Mouse (Mus musculus) kidney, postnatal 10 days (tissue): Measurements from ENCODE around the gene Mettl22.

ENCODE experiments used
- DNase-seq: peaks from one replicate; pipeline ENCODE4 v3.0.0; 2021; ENCODE audit warnings: mixed read lengths

The Mettl22 gene

GRCm38 (mm10) chr16:8513236-8513906 lies 42.8 kb downstream of the Mettl22 start, which contains the start of gene Abat:
Abat (plus strand) TSS chr16:8513429.
- peak; percentile 97 for DNase-seq

GRCm38 (mm10) chr16:8514180-8514579 lies 43.6 kb downstream of the Mettl22 start:
- peak; percentile 83 for DNase-seq

- no peak for DNase-seq
Measured at GRCm38 (mm10) chr16:8520525-8520924, 49.9 kb downstream of the Mettl22 start.

- no peak for DNase-seq
Measured at GRCm38 (mm10) chr16:8521322-8521721, 50.7 kb downstream of the Mettl22 start.

GRCm38 (mm10) chr16:8523480-8524144 lies 53.0 kb downstream of the Mettl22 start:
- peak; percentile 67 for DNase-seq

GRCm38 (mm10) chr16:8524163-8524847 lies 53.7 kb downstream of the Mettl22 start:
- no peak for DNase-seq

GRCm38 (mm10) chr16:8525293-8525692 lies 54.7 kb downstream of the Mettl22 start:
- no peak for DNase-seq

- no peak for DNase-seq
Measured at GRCm38 (mm10) chr16:8525877-8526276, 55.3 kb downstream of the Mettl22 start.

GRCm38 (mm10) chr16:8529389-8529788 lies 58.8 kb downstream of the Mettl22 start:
- no peak for DNase-seq

GRCm38 (mm10) chr16:8530018-8530417 lies 59.4 kb downstream of the Mettl22 start:
- no peak for DNase-seq

GRCm38 (mm10) chr16:8532461-8532860 lies 61.9 kb downstream of the Mettl22 start:
- no peak for DNase-seq

GRCm38 (mm10) chr16:8532894-8533293 lies 62.3 kb downstream of the Mettl22 start:
- no peak for DNase-seq

GRCm38 (mm10) chr16:8533477-8533876 lies 62.9 kb downstream of the Mettl22 start:
- no peak for DNase-seq

GRCm38 (mm10) chr16:8534466-8535200 lies 64.0 kb downstream of the Mettl22 start:
- DNase-seq = no peak

GRCm38 (mm10) chr16:8535411-8535810 lies 64.8 kb downstream of the Mettl22 start:
- no peak for DNase-seq

GRCm38 (mm10) chr16:8539150-8539865 lies 68.7 kb downstream of the Mettl22 start:
- no peak for DNase-seq
